ENCODE assay signal across 1 mouse cellular context in genomic region chr9:35567995-35568394, GRCm38 (mm10).
TF ChIP-seq lines count a peak whose summit lies in the region.

No protein-coding gene starts in this region.

TF ChIP-seq in myocyte, 11 proteins besides CTCF, POLR2A, EP300 and RAD21:
- TF ChIP-seq CEBPB (IDR thresholded peaks at IDR 0.05; ENCODE audit: insufficient read depth, poor library complexity, severe bottlenecking) (no peak), MYOD1 (IDR thresholded peaks at IDR 0.05; ENCODE audit: control insufficient read depth in 1 of 3, insufficient read length in 2 of 3, low read depth in 2 of 3) (no peak), TCF3 (IDR thresholded peaks at IDR 0.05; ENCODE audit: insufficient read length, low read depth) (no peak), E2F4 (IDR thresholded peaks at IDR 0.05; ENCODE audit: insufficient read depth) (no peak), MYOG (IDR thresholded peaks at IDR 0.05; ENCODE audit: control insufficient read depth in 1 of 3, insufficient read depth in 1 of 3, insufficient read length in 2 of 3, low read depth in 2 of 3) (no peak), TCF12 (IDR thresholded peaks at IDR 0.05; ENCODE audit: insufficient read depth, poor library complexity, severe bottlenecking) (no peak), POLR2AphosphoS2 (IDR thresholded peaks at IDR 0.05; ENCODE audit: insufficient read length, low read depth) (no peak), MAX (IDR thresholded peaks at IDR 0.05; ENCODE audit: low read depth) (no peak), USF1 (IDR thresholded peaks at IDR 0.05; ENCODE audit: low read depth) (no peak), SRF (IDR thresholded peaks at IDR 0.05; ENCODE audit: control insufficient read depth, insufficient read length, low read depth) (no peak), REST (IDR thresholded peaks at IDR 0.05; ENCODE audit: insufficient read depth, insufficient read length) (no peak)
